Mouse (Mus musculus) lung, postnatal 0 days (tissue): ENCODE results near the gene C1rl. TPM values are rescaled to one million over a fixed set of nuclear protein-coding genes. Genes with fewer than 3 reads are reported as not detected.
"Not testable (repeated sequence)": the region's sequence is repeated elsewhere in the genome, so short reads cannot be mapped to it uniquely, and the experiment has no call there.

Experiments
- ATAC-seq: fragments of 200-750 bp; cut with Nextera tagmentation; 2 replicates; pipeline ENCODE4 v1.8.0; 2017; ENCODE audit warnings: moderate library complexity
- DNase-seq: peaks from one replicate; pipeline ENCODE4 v3.0.0-alpha.2; 2016; ENCODE audit warnings: low spot score
- H3K27ac ChIP-seq: fragments of 300-500 bp; sonication (generic); 2 replicates; pipeline ENCODE4 v1.5.1; 2014; ENCODE audit warnings: antibody characterized with exemption, mild to moderate bottlenecking, low read length, mixed read lengths
- H3K27me3 ChIP-seq: fragments of 300-500 bp; sonication (generic); replicated peaks from 2 replicates; pipeline ENCODE4 v1.6.1; 2014; ENCODE audit warnings: low read length, mixed read lengths; ENCODE audit not compliant: insufficient read depth
- H3K36me3 ChIP-seq: fragments of 300-500 bp; sonication (generic); 2 replicates; pipeline ENCODE4 v1.6.1; 2014; ENCODE audit warnings: low read length, mixed read lengths; ENCODE audit not compliant: insufficient read depth
- H3K4me1 ChIP-seq: fragments of 300-500 bp; sonication (generic); 2 replicates; pipeline ENCODE4 v1.6.1; 2014; ENCODE audit warnings: antibody characterized with exemption, low read depth, low read length, mixed read lengths; ENCODE audit not compliant: insufficient read depth
- H3K4me2 ChIP-seq: fragments of 300-500 bp; sonication (generic); replicated peaks from 2 replicates; pipeline ENCODE4 v1.6.1; 2014; ENCODE audit warnings: low read depth, mild to moderate bottlenecking, low read length, moderate library complexity, mixed read lengths
- H3K4me3 ChIP-seq: fragments of 300-500 bp; sonication (generic); 2 replicates; pipeline ENCODE4 v1.5.1; 2014; ENCODE audit warnings: low read depth, low read length
- H3K9ac ChIP-seq: fragments of 300-500 bp; sonication (generic); replicated peaks from 2 replicates; pipeline ENCODE4 v1.6.1; 2014; ENCODE audit warnings: low read depth, mild to moderate bottlenecking
- H3K9me3 ChIP-seq: fragments of 300-500 bp; sonication (generic); 2 replicates; pipeline ENCODE4 v1.6.1; 2016; ENCODE audit warnings: low read length, mixed read lengths
- CTCF ChIP-seq: IDR thresholded peaks from 2 replicates; pipeline ENCODE4 v1.5.1; 2016; ENCODE audit warnings: antibody characterized with exemption, mild to moderate bottlenecking
- EP300 ChIP-seq: IDR thresholded peaks from 2 replicates; pipeline ENCODE4 v1.6.1; 2016; ENCODE audit warnings: antibody characterized with exemption, mild to moderate bottlenecking, control low read depth
- WGBS: fragments of 180-500 bp; shearing (Covaris S2); extraction: QIAGEN DNeasy Blood & Tissue Kit; methylation state at CpG from one replicate; pipeline ENCODE4 v1.1.7; 2014; 5-methylcytosine and 5-hydroxymethylcytosine counted together
- polyA plus RNA-seq: library from polyadenylated mRNA; unstranded; fragments of >200 nt; fragmentation: Nextera tagmentation; extraction: Ambion mirVana; gene quantifications from 2 replicates; pipeline ENCODE4 v1.2.1, GENCODE M21; 2015

Gene C1rl
- polyA plus RNA-seq, 1 experiment from 2014 or later: 1.5 TPM

GRCm38 (mm10) chr6:124471121-124471520 lies 21.8 kb upstream of the C1rl start:
- H3K36me3 ChIP-seq: no peaks in the 10 kb centered on the region
- no peak overlapping the region for H3K4me3 ChIP-seq
- TF ChIP-seq EP300: no peak
- no peak for TF ChIP-seq CTCF
- no peak for ATAC-seq
- H3K27ac ChIP-seq: no peak overlapping the region
- H3K4me2 ChIP-seq: no peak overlapping the region
- H3K4me1 ChIP-seq: no peaks in the 10 kb centered on the region
- no peaks in the 10 kb centered on the region for H3K9me3 ChIP-seq
- no peaks in the 10 kb centered on the region for H3K27me3 ChIP-seq
- 90% methylated on average over 3 of the region's 3 CpGs for WGBS
- DNase-seq: no peak
- H3K9ac ChIP-seq: no peak overlapping the region

- H3K36me3 ChIP-seq, H3K9me3 ChIP-seq, H3K4me2 ChIP-seq, ATAC-seq, H3K9ac ChIP-seq, H3K27me3 ChIP-seq, H3K4me3 ChIP-seq, H3K27ac ChIP-seq, DNase-seq, H3K4me1 ChIP-seq: not testable (repeated sequence)
- WGBS: 69% methylated on average over 6 of the region's 6 CpGs
These were observed 20.9 kb upstream of the C1rl start for GRCm38 (mm10) chr6:124471783-124472638.

- DNase-seq (peak; percentile 21), ATAC-seq (no peak)
- H3K9me3 ChIP-seq: no peaks in the 10 kb centered on the region
These were observed 20.1 kb upstream of the C1rl start for GRCm38 (mm10) chr6:124472801-124473200.

GRCm38 (mm10) chr6:124474621-124475020 lies 18.3 kb upstream of the C1rl start:
- H3K27me3 ChIP-seq: no peaks in the 10 kb centered on the region
- ATAC-seq (no peak), DNase-seq (no peak)
- no peak overlapping the region for H3K27ac ChIP-seq
- no peaks in the 10 kb centered on the region for H3K9me3 ChIP-seq
- no peak overlapping the region for H3K4me2 ChIP-seq
- H3K4me1 ChIP-seq: peaks cover 2% of the 10 kb centered on the region; the same call in 1 of the 2 replicates
- H3K36me3 ChIP-seq: no peaks in the 10 kb centered on the region
- TF ChIP-seq EP300 (no peak), CTCF (no peak)
- H3K4me3 ChIP-seq: no peak overlapping the region
- 76% methylated on average over 11 of the region's 11 CpGs for WGBS
- no peak overlapping the region for H3K9ac ChIP-seq

More at GRCm38 (mm10) chr6:124472801-124473200, 20.1 kb upstream of the C1rl start:
- Histone ChIP-seq H3K9ac (no peak overlapping the region), H3K27me3 (no peaks in the 10 kb centered on the region), H3K4me1 (peaks cover 1% of the 10 kb centered on the region; the same call in 1 of the 2 replicates), H3K4me2 (no peak overlapping the region), H3K4me3 (no peak overlapping the region), H3K36me3 (no peaks in the 10 kb centered on the region), H3K27ac (no peak overlapping the region)
- TF ChIP-seq EP300 (no peak), CTCF (peak; percentile 70)
- whole genome bisulfite sequencing: 32% methylated on average over 6 of the region's 6 CpGs

- DNase-seq, H3K4me2 ChIP-seq, H3K27me3 ChIP-seq, ATAC-seq, H3K9me3 ChIP-seq, H3K27ac ChIP-seq, H3K9ac ChIP-seq, H3K36me3 ChIP-seq, H3K4me3 ChIP-seq, H3K4me1 ChIP-seq: not testable (repeated sequence)
- WGBS: 82% methylated on average over 8 of the region's 11 CpGs
These were observed 17.4 kb upstream of the C1rl start for GRCm38 (mm10) chr6:124475335-124476075.

GRCm38 (mm10) chr6:124476216-124476615 lies 16.7 kb upstream of the C1rl start:
- Histone ChIP-seq H3K36me3 (no peaks in the 10 kb centered on the region), H3K4me2 (no peak overlapping the region), H3K27me3 (no peaks in the 10 kb centered on the region), H3K9me3 (no peaks in the 10 kb centered on the region), H3K27ac (no peak overlapping the region), H3K9ac (no peak overlapping the region), H3K4me1 (peaks cover 2% of the 10 kb centered on the region; the same call in 1 of the 2 replicates), H3K4me3 (no peak overlapping the region)
- ATAC-seq (no peak), DNase-seq (no peak)
- TF ChIP-seq EP300 (no peak), CTCF (no peak)
- WGBS: 79% methylated on average over 7 of the region's 7 CpGs
